Mouse (Mus musculus): ENCODE data around the gene Gm36210. TPM values are rescaled to one million over a fixed set of nuclear protein-coding genes. Genes with fewer than 3 reads are reported as not detected.

Gm36210 gene
- total RNA-seq, 4 experiments from 2014 or later, result 0.29 to 0.81 (median 0.48) TPM; not detected in 1

DNA sequence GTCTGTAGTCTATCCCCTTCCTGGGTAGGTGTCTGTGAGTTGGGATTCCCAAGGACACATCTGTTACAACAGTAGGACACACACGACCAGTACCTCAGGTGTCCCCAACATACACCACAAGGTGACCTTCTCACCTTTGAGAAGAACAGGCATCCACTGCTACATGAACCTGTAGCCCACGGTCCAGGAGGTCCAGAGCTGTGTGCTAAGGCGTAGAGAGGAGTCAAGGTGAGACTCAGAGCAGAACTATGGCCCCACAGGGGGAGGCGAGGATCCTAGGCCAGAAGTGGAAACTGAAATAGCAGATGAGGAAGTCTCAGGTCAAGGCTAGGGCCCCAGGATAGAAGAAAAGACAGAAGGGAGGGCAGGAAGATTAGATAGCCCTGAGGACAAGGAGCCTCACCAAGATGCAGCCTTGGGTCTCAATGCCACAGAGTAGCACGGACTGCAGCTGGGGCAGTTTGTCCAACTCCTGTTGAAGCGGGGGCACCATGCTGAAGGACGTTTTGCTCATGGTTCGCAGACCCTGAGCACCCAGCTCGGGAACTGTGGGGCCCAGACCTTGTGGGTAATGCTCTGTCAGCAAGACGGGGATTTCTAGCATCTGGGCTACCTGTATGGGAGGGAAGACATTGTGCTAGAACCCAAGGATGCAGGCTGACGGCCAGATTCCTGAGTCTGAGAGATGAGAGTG, 55.5 kb downstream of the Gm36210 start:
- DNase-seq (ENCODE audit: low spot score in 2 of 2), result no peak

DNA sequence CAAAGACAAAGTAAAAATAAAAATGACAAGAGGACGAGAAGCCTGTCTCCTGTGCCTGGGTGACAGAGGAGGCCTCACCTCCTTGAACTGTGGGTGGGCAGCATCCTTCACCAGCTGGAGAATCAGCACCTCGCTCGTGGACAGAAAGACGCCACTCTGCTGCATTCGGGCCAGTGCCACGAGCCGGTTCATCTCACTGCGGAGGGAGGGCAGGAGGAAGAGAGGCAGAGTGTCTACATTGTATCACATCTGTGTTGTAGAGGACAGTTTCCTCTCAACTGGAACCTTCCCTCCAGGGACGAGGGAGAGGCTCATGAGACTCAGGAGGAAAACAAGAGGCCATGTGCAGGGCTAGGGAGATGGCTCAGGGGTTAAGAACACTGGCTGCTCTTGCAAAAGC, 56.9 kb downstream of the Gm36210 start:
- no peak for DNase-seq (ENCODE audit: low spot score in 2 of 2)

Other genes with a start within 250 kb of the Gm36210 start
- 10 to 100 TPM; 48.2 to 53.4 (median 49.4) TPM for gene Ppp6r1, start 247.5 kb downstream of the Gm36210 start, total RNA-seq (2022)
- 10 to 100 TPM; 23.4 to 28.8 (median 24.4) TPM for gene Hspbp1, start 221.4 kb downstream of the Gm36210 start, total RNA-seq (2022)
- gene Brsk1, start 215.9 kb downstream of the Gm36210 start, total RNA-seq (2022), result under 1 TPM; 0.13 to 0.49 (median 0.39) TPM
- gene Tmem150b, start 181.3 kb downstream of the Gm36210 start, total RNA-seq (2022), result not detected
- 1 to 10 TPM; 3.5 to 5.2 (median 4.8) TPM for gene Kmt5c, start 166.4 kb downstream of the Gm36210 start, total RNA-seq (2022)
- gene Cox6b2, start 153.4 kb downstream of the Gm36210 start, total RNA-seq (2022), result not detected
- not detected for gene Fam71e2, start 135.2 kb downstream of the Gm36210 start, total RNA-seq (2022)
- not detected for gene Il11, start 123.7 kb downstream of the Gm36210 start, total RNA-seq (2022)
- not detected for gene Tmem190, start 123.6 kb downstream of the Gm36210 start, total RNA-seq (2022)
- 10 to 100 TPM in 1 of 4 experiments, 1 to 10 TPM in 3; 6.0 to 12.3 (median 7.4) TPM for gene Tmem238, start 116.9 kb downstream of the Gm36210 start, total RNA-seq (2022)
- 100 to 1,000 TPM; 347 to 558 (median 433) TPM for gene Rpl28, start 113.6 kb downstream of the Gm36210 start, total RNA-seq (2022)
- gene Ube2s, start 93.9 kb downstream of the Gm36210 start, total RNA-seq (2022), result 100 to 1,000 TPM in 1 of 4 experiments, 10 to 100 TPM in 3; 92.3 to 102 (median 95.8) TPM
- gene Shisa7, start 61.8 kb downstream of the Gm36210 start, total RNA-seq (2022), result not detected
- gene Isoc2b, start 36.3 kb downstream of the Gm36210 start, total RNA-seq (2022), result 1 to 10 TPM; 3.5 to 5.0 (median 3.8) TPM
- 10 to 100 TPM; 23.6 to 32.4 (median 28.2) TPM for gene Isoc2a, start 29.4 kb downstream of the Gm36210 start, total RNA-seq (2022)
- 10 to 100 TPM in 2 of 4 experiments, 1 to 10 TPM in 2; 8.3 to 10.7 (median 9.7) TPM for gene Zfp628, start 8.7 kb upstream of the Gm36210 start, total RNA-seq (2022)
- gene Nat14, start 15.5 kb upstream of the Gm36210 start, total RNA-seq (2022), result 1 to 10 TPM; 4.2 to 5.2 (median 4.6) TPM
- 1 to 10 TPM; 1.9 to 4.6 (median 2.5) TPM for gene Ssc5d, start 19.3 kb upstream of the Gm36210 start, total RNA-seq (2022)
- gene Sbk2, start 57.9 kb upstream of the Gm36210 start, total RNA-seq (2022), result 10 to 100 TPM; 55.4 to 88.7 (median 62.8) TPM
- gene Sbk3, start 64.7 kb upstream of the Gm36210 start, total RNA-seq (2022), result 1 to 10 TPM in 3 of 4 experiments, under 1 TPM in 1; 0.58 to 1.6 (median 1.1) TPM
- gene Zfp579, start 89.6 kb upstream of the Gm36210 start, total RNA-seq (2022), result 1 to 10 TPM; 7.1 to 9.8 (median 8.7) TPM
- gene Zfp524, start 107.9 kb upstream of the Gm36210 start, total RNA-seq (2022), result 10 to 100 TPM in 2 of 4 experiments, 1 to 10 TPM in 2; 8.3 to 11.7 (median 10.2) TPM
- 10 to 100 TPM; 22.4 to 25.7 (median 24.6) TPM for gene Fiz1, start 108.2 kb upstream of the Gm36210 start, total RNA-seq (2022)
- gene Gm44973, start 109.0 kb upstream of the Gm36210 start, total RNA-seq (2022), result not detected
- gene Zfp865, start 113.9 kb upstream of the Gm36210 start, total RNA-seq (2022), result 10 to 100 TPM; 12.4 to 16.3 (median 13.7) TPM
- not detected for gene Ccdc106, start 114.0 kb upstream of the Gm36210 start, total RNA-seq (2022)
- not detected for gene 4632433K11Rik, start 127.6 kb upstream of the Gm36210 start, total RNA-seq (2022)
- gene Zfp784, start 131.9 kb upstream of the Gm36210 start, total RNA-seq (2022), result 1 to 10 TPM; 2.3 to 3.0 (median 2.7) TPM
- 1 to 10 TPM; 1.5 to 3.7 (median 3.1) TPM for gene Zfp580, start 145.0 kb upstream of the Gm36210 start, total RNA-seq (2022)
- 10 to 100 TPM; 38.2 to 52.9 (median 47.0) TPM for gene U2af2, start 155.6 kb upstream of the Gm36210 start, total RNA-seq (2022)
- 100 to 1,000 TPM; 164 to 200 (median 181) TPM for gene Epn1, start 173.7 kb upstream of the Gm36210 start, total RNA-seq (2022)
- gene Rfpl4, start 210.4 kb upstream of the Gm36210 start, total RNA-seq (2022), result not detected
- 1 to 10 TPM; 2.1 to 2.9 (median 2.5) TPM for gene Rasl2-9, start 219.4 kb upstream of the Gm36210 start, total RNA-seq (2022)
- gene Vmn1r55, start 243.2 kb upstream of the Gm36210 start, total RNA-seq (2022), result not detected